Mouse (Mus musculus) stomach, embryonic 16.5 days (tissue): Measurements from ENCODE around the gene Adcy6. TPM values are rescaled to one million over a fixed set of nuclear protein-coding genes. Genes with fewer than 3 reads are reported as not detected.

Experiments used
- ATAC-seq: fragments of 200-750 bp; cut with Nextera tagmentation; 2 replicates; pipeline ENCODE4 v1.8.0; 2017; ENCODE audit warnings: moderate number of reproducible peaks, moderate TSS enrichment; ENCODE audit not compliant: insufficient read depth, low FRiP score
- H3K27ac ChIP-seq: fragments of 300-500 bp; sonication (generic); 2 replicates; pipeline ENCODE4 v1.5.1; 2014; ENCODE audit warnings: low read length
- H3K27me3 ChIP-seq: fragments of 300-500 bp; sonication (generic); 2 replicates; pipeline ENCODE4 v1.6.1; 2014; ENCODE audit warnings: low read length, control low read depth, mixed read lengths; ENCODE audit not compliant: control insufficient read depth, insufficient read depth
- H3K36me3 ChIP-seq: fragments of 300-500 bp; sonication (generic); 2 replicates; pipeline ENCODE4 v1.6.1; 2014; ENCODE audit warnings: low read length; ENCODE audit not compliant: control insufficient read depth, insufficient read depth
- H3K4me1 ChIP-seq: fragments of 300-500 bp; sonication (generic); 2 replicates; pipeline ENCODE4 v1.6.1; 2014; ENCODE audit warnings: low read length, control low read depth, mixed read lengths; ENCODE audit not compliant: control insufficient read depth, insufficient read depth
- H3K4me2 ChIP-seq: fragments of 300-500 bp; sonication (generic); 2 replicates; pipeline ENCODE4 v1.6.1; 2014; ENCODE audit warnings: low read depth, low read length, mixed read lengths
- H3K4me3 ChIP-seq: fragments of 300-500 bp; sonication (generic); replicated peaks from 2 replicates; pipeline ENCODE4 v1.5.1; 2014; ENCODE audit warnings: mild to moderate bottlenecking, low read length
- H3K9ac ChIP-seq: fragments of 300-500 bp; sonication (generic); 2 replicates; pipeline ENCODE4 v1.6.1; 2014; ENCODE audit warnings: low read length
- H3K9me3 ChIP-seq: fragments of 300-500 bp; sonication (generic); replicated peaks from 2 replicates; pipeline ENCODE4 v1.6.1; 2016; ENCODE audit warnings: low read length, control low read depth; ENCODE audit not compliant: control insufficient read depth
- WGBS: fragments of 180-500 bp; shearing (Covaris S2); extraction: QIAGEN DNeasy Blood & Tissue Kit; methylation state at CpG from one replicate; pipeline ENCODE4 v1.1.7; 2014; 5-methylcytosine and 5-hydroxymethylcytosine counted together
- polyA plus RNA-seq: library from polyadenylated mRNA; unstranded; fragments of >200 nt; fragmentation: Nextera tagmentation; extraction: Ambion mirVana; gene quantifications from 2 replicates; pipeline ENCODE4 v1.2.1, GENCODE M21; 2015

Adcy6 gene
- polyA plus RNA-seq, 1 experiment from 2014 or later = 17.8 TPM

DNA sequence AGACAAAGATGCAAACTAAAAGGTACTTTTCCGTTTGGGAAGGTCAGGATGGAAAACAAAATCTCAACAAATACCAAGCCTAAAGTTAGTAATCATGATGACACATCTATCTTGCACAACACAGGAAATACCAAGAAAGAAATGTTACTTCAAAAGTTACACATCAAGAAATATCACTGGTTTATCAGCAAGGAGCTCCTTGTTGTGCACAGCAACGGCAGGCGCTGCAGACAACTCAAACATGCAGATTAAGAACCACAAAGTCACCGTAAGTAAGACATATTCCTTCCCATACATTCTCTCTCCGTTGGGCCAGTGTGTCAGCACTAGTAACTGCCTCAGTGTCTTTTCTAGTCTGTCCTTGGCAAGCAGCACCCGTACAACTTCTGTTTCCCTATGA is 68.8 kb downstream of the Adcy6 start:
- H3K4me2 ChIP-seq = no peak overlapping the region
- no peak overlapping the region for H3K4me3 ChIP-seq
- H3K9ac ChIP-seq = no peak overlapping the region
- no peaks in the 10 kb centered on the region for H3K4me1 ChIP-seq
- H3K9me3 ChIP-seq = no peaks in the 10 kb centered on the region
- H3K36me3 ChIP-seq = peaks cover 14% of the 10 kb centered on the region
- 79% methylated on average over 6 of the region's 6 CpGs for whole genome bisulfite sequencing
- no peaks in the 10 kb centered on the region for H3K27me3 ChIP-seq
- ATAC-seq = no peak
- no peak overlapping the region for H3K27ac ChIP-seq

Other genes starting within 250 kb of the Adcy6 start
- not detected in 2 replicates for gene Olfr283, start 229.1 kb downstream of the Adcy6 start, polyA plus RNA-seq
- not detected in 2 replicates for gene Olfr282, start 178.9 kb downstream of the Adcy6 start, polyA plus RNA-seq
- not detected in 2 replicates for gene Olfr281, start 157.5 kb downstream of the Adcy6 start, polyA plus RNA-seq
- not detected in 2 replicates for gene OR5BS1P, start 140.2 kb downstream of the Adcy6 start, polyA plus RNA-seq
- 0.25 TPM in 1 of 2 replicates, not detected in the other for gene Lalba, start 127.4 kb downstream of the Adcy6 start, polyA plus RNA-seq
- not detected in 2 replicates for gene Olfr279, start 117.7 kb downstream of the Adcy6 start, polyA plus RNA-seq
- 65.1 and 66.9 TPM in 2 replicates for gene Kansl2, start 75.8 kb downstream of the Adcy6 start, polyA plus RNA-seq
- 44.9 and 52.4 TPM in 2 replicates for gene Ccnt1, start 39.2 kb downstream of the Adcy6 start, polyA plus RNA-seq
- 0.44 and 0.45 TPM in 2 replicates for gene 4930415O20Rik, start 39.1 kb downstream of the Adcy6 start, polyA plus RNA-seq
- gene Cacnb3, start 20.8 kb upstream of the Adcy6 start, polyA plus RNA-seq = 27.3 and 28.2 TPM in 2 replicates
- 17.0 and 18.6 TPM in 2 replicates for gene Ddx23, start 52.8 kb upstream of the Adcy6 start, polyA plus RNA-seq
- gene Rnd1, start 67.4 kb upstream of the Adcy6 start, polyA plus RNA-seq = 0.91 and 0.99 TPM in 2 replicates
- 1.5 and 1.7 TPM in 2 replicates for gene Ccdc65, start 98.1 kb upstream of the Adcy6 start, polyA plus RNA-seq
- gene Fkbp11, start 118.1 kb upstream of the Adcy6 start, polyA plus RNA-seq = 130 TPM in 2 replicates
- 38.0 and 38.9 TPM in 2 replicates for gene Arf3, start 153.1 kb upstream of the Adcy6 start, polyA plus RNA-seq
- gene Wnt10b, start 168.1 kb upstream of the Adcy6 start, polyA plus RNA-seq = 0.14 TPM in 1 of 2 replicates, not detected in the other
- not detected in 2 replicates for gene Wnt1, start 179.8 kb upstream of the Adcy6 start, polyA plus RNA-seq
- gene Ddn, start 199.4 kb upstream of the Adcy6 start, polyA plus RNA-seq = not detected in 2 replicates
- gene Prkag1, start 221.4 kb upstream of the Adcy6 start, polyA plus RNA-seq = 85.4 and 86.4 TPM in 2 replicates